Mouse (Mus musculus): Measurements from ENCODE around the gene Erc2.
A peak's percentile ranks its signal among the peaks of the same experiment; 100 is the strongest.

Gene Erc2

DNA sequence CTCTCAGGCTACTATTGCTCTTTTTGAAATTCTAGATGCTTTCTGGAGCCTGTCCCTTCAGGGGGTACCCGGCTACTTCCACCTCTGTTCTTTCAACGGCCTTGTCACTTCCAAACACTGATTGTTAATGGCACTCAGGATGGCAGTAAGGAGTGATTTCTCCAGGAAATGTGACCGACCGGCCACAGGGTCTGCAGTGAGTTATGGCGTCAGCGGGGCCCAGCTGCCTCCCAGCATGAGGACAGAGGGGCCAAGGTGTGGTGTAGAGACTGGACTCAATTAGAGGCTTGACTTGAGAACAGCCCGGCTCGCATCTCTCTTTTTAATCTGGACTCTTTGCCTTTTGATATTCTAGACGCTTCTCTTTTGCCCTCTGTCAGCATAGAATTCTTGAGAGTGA, 829.5 kb downstream of the Erc2 start:
- no peak for DNase-seq (ENCODE audit: low read depth)

DNA sequence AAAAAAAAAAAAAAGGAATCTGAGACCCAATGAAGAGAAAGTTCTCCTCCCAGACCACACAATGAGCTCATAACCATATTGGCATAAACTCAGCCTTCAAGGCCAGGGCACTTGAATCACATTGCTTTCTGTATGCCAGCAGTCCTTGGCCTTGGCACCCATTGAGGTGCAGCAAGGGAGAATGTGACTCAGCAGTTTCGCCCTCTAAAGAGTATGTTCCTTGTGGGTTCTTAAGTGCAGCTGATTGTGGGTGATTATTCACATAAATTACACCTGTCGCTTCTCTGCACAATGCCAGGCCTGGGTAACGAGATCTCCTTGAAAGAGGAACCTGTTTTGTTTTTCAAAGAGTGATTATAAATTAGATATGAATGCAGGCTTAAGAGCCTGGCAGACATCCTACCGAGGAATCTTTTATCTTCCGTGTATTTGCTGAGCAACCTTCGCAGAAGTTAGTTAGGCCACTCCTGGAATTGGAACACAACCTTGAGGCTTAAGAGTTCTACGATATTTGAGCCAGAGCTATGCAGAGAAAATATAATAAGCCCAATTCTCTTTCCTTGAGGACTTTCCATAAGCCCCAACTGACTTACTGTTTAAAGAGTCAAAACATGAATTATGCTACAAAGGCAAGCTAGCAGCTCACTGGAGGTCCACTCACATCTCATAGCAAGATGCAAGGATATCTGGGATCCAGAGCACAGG, 834.3 kb downstream of the Erc2 start:
- peak; percentile 1 for DNase-seq (ENCODE audit: low read depth)

DNA sequence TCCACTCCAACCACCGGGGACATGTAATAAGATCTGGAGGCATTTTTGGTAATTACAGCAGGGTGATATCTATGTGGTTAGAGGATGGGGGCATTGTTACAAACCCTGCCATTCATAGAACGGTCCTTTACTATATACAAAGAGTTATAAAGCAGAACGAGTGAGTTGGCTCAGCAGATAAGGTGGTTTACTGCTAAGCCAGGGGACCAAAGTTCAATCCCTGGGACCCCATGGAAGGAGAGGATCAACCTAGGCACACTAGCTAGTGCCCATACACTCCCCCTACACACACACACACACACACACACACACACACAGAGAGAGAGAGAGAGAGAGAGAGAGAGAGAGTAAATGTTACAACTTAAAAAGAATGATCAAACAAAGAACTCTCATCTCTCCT, 835.2 kb downstream of the Erc2 start:
- DNase-seq (ENCODE audit: low read depth) = no peak

DNA sequence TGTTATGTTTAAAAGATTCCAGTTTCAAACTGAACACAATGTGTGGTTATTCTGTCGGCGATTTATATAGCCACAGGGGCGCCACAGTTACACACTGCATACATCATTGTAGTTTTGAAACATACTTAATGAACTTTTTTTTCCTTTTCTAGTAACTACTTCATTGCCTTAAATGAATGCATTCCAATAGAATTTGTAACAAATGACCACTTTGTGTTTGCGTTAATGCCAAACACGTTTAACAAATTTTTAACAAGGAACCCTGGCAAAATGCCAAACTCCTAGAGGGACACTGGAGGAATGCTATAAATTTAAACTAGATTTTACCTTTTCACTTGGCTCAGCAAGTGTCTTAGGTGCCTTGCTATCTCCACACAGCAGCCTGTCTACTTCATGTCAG, 845.7 kb downstream of the Erc2 start:
- DNase-seq (ENCODE audit: low read depth) = no peak

DNA sequence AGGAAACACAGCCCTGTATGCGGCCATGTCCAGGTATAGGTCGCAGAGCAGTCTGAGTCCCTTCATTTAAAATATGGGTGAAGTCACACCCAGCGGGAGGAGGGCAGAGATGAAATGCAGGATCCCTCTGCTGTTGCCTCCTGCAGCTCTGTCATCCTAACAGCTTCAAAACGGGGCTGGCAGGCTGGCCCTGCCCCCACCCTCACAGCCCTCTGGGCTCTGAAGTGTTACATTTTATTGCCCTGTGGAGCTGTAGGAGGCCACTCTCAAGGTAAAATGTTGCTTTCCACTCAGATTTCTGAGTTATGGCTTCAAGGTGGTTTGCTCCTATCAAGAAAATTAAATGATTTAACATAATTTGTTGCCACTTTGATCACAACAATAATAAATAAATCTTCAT, 847.5 kb downstream of the Erc2 start:
- no peak for DNase-seq (ENCODE audit: low read depth)

DNA sequence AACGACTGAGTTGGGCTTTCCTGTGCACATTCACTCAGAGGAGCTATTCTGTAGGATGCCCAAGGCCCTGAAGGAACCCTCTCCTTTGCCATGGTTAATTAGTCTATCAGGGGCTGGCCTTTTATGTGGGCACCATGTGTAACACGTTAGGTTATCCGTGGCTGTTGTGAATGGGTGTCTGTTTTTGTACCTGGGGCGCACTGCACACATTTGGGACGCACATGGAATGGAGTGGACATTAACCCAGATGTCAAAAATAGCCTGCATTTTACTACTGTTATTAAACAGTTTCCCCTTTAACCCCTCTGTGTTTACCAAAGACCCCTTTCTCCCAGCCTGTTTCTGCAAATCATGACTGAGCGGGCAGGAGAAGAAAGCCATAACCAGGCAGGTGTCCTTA, 848.0 kb downstream of the Erc2 start:
- DNase-seq (ENCODE audit: low read depth) = no peak

DNA sequence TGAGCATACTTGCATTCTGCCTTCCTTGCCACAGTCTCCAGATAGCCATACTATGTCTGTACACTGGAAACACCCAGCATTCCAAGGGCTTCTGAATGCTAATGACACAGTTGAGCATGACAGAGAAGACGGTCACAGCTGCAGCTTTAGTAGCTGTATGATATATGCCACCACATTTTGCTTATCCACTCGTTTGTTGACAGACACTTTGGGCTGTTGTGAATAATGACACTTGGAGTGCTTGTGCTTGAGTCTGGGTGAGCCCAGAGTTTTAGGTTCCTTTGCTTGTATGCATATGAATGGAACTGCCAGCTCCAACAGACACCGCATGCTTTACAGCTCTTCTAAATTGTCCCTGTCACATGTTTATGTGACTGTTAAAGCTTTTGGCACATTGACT, 852.8 kb downstream of the Erc2 start:
- no peak for DNase-seq (ENCODE audit: low read depth)

DNA sequence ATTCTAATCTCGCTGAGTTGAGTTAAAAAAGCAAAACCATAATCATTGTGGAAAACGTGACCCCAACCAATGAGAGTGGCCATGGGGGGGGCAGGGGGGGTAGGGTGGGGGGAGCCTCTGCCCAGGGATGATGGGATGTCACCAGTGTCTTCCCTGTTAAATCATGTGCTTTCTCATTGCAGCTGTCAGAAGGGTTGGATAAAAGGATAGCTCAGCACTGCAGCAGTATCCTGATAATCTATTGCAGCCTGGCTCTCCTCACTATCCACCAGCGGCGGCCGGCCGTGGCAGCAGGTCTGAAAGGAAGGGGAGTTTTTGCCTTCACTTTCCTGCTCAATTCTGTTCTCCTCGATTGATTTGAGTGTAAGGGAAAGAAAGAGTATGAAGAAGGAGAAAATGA, 853.2 kb downstream of the Erc2 start:
- DNase-seq (ENCODE audit: low read depth) = no peak

DNA sequence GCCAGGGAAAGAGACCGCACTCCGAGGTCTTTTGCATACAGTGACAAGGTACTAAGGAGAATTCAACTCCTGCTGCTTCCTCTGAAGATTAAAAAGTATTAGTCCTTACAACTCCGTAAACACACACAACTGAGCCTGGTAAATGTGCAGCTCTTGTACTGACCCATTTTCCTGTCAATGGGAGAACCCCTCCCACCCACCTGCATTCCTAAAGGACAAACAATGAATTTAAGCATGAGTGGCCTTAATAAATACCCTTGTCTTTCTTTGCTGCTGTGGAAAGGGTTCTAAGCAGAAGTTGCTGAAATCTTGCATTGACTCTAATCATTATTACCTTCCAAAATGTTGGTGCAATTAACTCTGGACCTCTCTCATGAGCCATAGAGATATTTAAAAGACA, 854.5 kb downstream of the Erc2 start:
- DNase-seq (ENCODE audit: low read depth) = no peak

DNA sequence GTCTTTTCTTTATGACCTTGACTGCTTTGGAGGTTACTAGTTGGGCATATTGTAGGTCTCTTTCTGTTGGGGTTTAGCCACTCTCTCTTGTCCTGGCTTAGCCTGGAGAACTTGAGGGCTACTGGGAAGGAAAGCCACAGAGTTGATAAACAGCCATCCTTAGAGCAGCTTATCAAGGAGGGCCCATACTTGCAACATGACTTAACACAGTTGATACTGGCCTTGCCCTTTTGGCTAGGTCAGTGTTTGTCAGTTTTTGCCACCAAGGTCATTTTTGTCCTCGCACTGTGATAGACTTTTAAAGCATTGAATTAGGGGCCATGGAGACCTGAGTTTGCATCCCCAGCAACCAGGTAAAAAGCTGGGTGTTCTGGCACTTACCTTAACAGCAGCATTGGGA, 858.6 kb downstream of the Erc2 start:
- DNase-seq (ENCODE audit: low read depth) = no peak

DNA sequence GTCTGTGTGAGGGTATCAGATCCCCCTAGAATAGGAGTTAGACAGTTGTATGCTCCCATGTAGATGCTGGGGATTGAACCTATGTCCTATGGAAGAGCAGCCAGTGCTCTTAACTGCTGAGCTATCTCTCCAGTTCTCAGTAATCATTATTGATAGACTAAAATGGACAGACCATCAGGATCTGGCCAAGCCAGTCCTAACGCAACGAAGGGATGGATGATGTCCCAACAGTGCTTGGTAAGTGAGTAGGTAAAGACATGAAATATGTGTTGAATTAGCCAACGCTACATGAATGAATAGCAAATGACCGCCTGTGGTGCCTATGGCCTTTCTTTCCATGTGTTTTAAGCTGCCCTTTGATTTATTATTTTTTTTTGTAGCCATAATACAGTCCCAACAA, 871.6 kb downstream of the Erc2 start:
- DNase-seq (ENCODE audit: low read depth) = no peak

DNA sequence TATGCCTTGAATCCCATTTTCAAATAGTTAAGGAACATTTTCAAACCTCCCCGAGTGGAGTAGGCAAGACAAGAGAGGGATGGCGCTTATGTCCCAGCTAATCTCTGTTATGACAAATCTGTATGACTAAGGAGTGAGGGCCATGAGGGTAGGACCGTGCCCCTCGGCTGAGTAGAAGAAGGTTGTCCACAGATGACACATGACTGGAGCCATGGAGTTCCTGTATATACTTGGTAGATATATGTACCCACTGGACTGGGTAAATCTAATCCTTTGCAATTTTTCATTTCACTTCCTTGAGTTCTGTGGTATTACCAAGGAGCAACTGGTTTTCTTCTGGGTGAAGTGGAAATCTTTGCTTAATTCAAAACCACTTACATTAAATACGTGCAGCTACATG, 872.0 kb downstream of the Erc2 start:
- DNase-seq (ENCODE audit: low read depth) = no peak

DNA sequence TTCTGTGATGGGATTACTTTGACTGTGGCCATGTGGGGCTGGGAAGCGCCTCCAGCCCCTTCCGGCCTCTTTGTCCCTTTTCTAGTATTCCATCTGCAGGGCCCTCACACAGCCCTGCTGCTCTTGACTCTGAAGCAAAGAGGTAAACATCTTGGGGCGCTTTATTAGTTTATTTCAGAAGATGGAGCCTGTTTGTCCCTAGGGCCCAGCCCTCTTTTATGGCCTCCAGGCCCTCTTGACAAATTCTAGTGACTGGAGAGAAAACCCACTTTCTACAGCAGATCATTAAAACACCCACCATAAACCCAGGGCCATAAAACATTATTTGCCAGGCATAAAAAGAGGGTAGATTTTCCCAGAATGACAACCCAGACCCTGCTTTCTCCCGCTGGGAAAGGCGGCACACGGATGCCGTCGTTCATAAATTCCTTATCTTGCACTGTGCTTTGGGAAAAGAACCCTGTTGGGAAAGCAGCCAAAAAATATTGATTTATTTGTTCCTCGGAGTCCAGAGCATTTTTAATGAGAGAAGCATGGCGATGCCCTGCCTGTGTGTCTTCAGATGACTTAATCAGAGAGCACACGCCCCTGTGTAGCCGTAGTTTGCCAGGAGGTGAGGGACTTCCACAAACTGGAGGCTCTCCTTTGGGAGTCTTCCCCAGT, 879.1 kb downstream of the Erc2 start:
- no peak for DNase-seq (ENCODE audit: low read depth)

DNA sequence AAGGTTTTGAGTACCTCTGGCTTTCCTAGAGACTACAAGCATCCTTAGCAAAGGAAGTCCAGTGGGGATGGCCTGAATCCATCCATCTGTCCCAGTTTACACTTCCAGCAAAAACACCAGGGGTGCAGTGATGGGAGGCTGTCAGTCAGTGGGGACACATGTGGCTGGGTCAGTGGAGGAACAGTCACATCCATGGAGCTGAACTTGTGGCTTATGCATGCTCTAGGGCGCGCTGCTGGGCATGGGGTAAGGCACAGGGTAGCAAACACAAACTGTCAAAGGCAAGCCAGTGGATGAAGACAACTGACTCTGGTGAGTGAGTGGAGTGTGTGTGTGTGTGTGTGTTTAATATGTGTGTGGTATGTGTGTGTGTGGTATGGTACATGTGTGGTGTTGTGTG, 881.0 kb downstream of the Erc2 start:
- DNase-seq (ENCODE audit: low read depth) = no peak

DNA sequence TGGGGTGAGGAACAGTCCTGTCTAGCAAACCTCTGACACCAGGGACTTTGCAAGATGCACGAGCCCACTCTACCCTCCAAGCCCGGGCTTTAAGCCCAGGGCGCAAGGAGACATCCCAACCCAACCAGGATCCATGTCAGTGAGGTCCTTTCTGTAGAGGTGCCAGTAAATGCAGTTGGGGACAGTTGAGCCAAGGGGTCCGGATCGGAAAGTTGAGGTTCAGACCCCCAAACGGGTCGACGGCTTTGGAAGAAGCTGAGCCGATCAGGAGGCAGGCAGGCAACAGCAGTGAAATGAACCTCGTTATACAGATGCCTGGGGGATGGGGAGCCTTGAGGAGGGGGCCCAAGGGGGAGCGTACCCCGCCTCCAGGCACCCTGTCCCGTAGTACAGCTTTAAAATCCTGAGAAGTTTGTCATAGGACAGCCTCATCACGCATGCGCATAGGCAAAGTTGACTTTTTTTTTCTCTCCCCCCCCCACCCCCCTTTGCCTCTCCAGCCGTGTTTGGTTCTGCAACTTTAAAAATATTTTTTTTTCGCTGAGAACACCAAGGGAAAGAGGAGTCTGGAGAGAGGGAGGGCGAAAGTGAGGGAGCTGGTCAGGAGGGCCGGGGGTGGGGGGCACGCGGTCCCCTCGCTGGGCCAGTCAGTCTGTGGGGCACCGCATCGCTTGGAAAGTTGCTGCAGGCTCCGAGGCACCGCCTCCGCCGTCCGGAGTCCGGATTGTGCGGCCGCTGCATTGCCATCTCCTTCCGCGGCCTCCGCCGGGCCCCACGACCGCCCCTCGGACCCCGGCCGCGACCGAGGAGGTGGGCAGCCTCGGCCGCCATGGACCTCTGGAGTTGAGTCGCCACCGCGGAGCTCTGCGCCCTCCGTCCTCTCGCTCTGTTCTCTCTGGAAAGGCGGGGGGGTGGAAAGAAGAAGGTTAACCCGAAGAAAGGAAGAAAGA, 882.1 kb downstream of the Erc2 start, which contains the start of gene Wnt5a:
Wnt5a (plus strand) TSS at position 650 of the 950 bp plus-strand sequence.
- DNase-seq (ENCODE audit: low read depth) = no peak

DNA sequence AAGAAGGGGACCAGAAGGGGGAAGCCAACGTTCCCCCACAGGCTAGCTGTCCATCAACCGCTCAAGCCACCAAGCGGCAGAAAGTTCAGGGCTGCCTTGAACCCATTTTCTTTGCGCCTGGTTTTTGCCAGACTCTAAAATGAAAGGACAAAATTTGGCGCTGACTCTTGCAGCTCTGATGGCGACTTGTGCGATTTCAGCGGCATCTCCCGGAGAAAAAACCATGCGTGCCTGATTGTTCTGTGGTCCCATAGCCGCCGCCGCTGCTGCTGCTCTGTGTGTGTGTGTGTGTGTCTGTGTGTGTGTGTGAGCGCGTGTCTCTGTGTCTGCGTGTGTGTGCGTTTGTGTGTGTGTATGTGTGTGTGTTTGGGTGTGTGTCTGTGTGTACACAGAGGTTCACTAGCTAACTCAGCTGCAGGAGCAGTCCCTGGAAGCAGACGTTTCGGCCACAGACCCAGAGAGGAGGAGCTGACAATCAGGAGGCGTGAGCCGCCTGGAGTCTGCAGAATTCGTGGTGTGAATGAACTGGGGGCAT, 882.9 kb downstream of the Erc2 start:
- no peak for DNase-seq (ENCODE audit: low read depth)

DNA sequence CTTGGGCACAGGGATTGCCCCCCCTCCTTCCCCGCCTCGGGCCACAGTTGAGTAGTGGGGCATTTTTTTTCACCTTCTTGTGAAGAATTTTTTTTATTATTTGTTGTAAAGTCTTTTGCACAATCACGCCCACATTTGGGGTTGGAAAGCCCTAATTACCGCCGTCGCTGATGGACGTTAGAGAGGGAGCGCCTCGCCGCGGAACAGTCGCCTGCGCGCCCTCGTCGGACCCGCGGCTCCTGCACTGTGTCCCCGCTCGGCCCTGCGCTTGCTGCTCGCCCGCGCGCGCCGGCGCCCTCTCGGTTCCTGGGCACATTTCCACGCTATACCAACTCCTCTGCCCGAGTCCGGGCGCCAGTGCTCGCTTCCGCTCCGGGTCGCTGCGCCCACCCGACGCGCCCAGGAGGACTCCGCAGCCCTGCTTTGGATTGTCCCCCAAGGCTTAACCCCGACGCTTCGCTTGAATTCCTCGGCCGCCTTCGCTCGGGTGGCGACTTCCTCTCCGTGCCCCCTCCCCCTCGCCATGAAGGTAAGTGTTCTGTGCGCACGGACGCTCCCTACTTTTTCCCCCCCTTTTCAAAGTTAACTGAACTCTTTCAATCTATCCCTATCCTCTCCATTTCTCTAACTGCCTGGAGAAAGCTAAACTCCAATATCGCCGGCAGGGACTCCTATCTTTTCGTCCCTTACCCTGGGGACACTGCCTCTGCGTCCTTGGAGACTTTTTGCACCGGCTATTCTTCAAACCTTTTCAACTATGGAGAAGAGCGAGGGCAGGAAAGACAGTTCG, 883.6 kb downstream of the Erc2 start:
- no peak for DNase-seq (ENCODE audit: low read depth)

DNA sequence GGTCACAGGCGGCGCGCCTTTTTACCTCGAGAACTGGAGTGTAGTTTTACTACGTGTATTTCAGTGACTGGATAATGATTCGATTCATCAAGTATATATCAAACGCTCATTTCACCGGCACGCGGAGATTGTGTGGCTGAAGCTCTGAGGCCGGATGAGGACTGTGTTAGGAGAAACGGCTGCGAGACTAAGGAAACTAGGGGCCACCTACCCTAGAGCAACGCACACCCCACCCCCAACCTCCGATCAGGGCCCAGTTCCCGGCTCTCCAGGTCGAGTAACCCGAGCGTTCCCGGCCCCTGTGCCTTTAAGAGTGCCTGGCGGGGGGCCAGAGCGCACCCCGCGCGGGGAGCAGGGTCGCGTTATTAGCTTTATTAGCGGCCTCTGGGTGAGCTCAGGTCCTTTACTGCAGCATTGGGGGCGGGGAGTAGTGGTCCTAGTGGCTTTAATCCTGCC, 884.2 kb downstream of the Erc2 start:
- DNase-seq (ENCODE audit: low read depth) = no peak

DNA sequence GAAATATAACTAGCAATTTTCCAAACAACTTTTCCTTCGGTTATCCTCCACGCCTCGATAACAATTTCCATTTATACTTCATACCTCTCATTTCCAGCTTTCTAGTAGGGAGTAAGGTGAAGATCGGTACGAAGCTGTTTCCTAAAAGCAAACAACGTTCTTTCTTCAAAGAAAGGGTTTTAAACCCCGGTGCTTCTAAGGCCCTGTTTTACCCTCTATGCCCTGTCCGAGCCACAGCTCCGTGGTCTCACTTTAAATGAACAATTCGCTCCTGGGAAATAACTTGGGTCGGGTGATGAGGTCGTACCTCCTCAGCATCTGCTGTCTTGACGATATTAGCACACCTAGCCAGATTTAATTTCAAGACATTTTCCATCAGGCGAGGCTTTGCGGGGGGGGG, 884.8 kb downstream of the Erc2 start:
- DNase-seq (ENCODE audit: low read depth) = no peak

DNA sequence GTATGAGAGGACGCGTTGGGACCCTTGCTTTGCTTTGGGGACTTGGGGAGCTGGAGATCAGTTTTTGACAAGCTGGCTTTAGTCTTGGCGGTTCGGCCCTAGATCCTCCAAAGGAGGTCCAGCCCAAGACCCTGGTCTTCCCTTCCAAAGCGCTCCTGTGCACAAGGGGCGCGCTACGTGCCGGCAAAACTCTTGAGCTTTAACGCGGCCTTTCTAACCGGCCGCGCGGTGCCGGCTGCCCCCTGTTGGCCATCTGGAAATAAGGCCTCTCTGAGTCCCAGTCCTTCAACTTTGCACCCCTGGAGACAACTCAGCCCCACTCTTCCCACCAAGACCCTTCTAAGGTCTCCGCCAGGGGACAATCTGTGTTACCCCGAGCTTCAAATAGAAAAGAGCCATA, 885.2 kb downstream of the Erc2 start:
- DNase-seq (ENCODE audit: low read depth) = no peak
